Mouse (Mus musculus) spleen, postnatal 0 days (tissue): ENCODE measurements around the gene Gjc1. TPM values are rescaled to one million over a fixed set of nuclear protein-coding genes. Genes with fewer than 3 reads are reported as not detected.

ENCODE experiments used
- polyA plus RNA-seq: library from polyadenylated mRNA; unstranded; fragments of >200 nt; fragmentation: Nextera tagmentation; extraction: Ambion mirVana; gene quantifications from 2 replicates; pipeline ENCODE4 v1.2.1, GENCODE M21; 2015

The Gjc1 gene
- 7.1 and 9.2 TPM in 2 replicates for polyA plus RNA-seq

GRCm38 (mm10) chr11:102819021-102819782 is at the start of gene Gjc1:
Gjc1 (minus strand) TSS chr11:102819700.

GRCm38 (mm10) chr11:102835549-102835948 is 16.0 kb upstream of the Gjc1 start, which contains the start of gene Higd1b:
Higd1b (plus strand) TSS chr11:102835849.

GRCm38 (mm10) chr11:102761309-102762210 is 57.9 kb downstream of the Gjc1 start, which contains the start of gene Adam11:
Adam11 (plus strand) TSS chr11:102761439.

Other genes with a start within 250 kb of the Gjc1 start
- gene Gm11627, start 240.2 kb downstream of the Gjc1 start, polyA plus RNA-seq: 4.1 and 6.5 TPM in 2 replicates
- gene Fzd2, start 215.3 kb downstream of the Gjc1 start, polyA plus RNA-seq: 3.4 and 4.1 TPM in 2 replicates
- 0.07 TPM in 1 of 2 replicates, not detected in the other for gene Meioc, start 156.0 kb downstream of the Gjc1 start, polyA plus RNA-seq
- gene Ccdc43, start 121.9 kb downstream of the Gjc1 start, polyA plus RNA-seq: 14.4 and 16.5 TPM in 2 replicates
- gene Adam11, start 58.3 kb downstream of the Gjc1 start, polyA plus RNA-seq: 0.82 and 1.2 TPM in 2 replicates
- 0.29 TPM in 1 of 2 replicates, not detected in the other for gene Higd1b, start 16.1 kb upstream of the Gjc1 start, polyA plus RNA-seq
- 110 and 121 TPM in 2 replicates for gene Eftud2, start 61.3 kb upstream of the Gjc1 start, polyA plus RNA-seq
- 0.69 and 0.77 TPM in 2 replicates for gene Ccdc103, start 61.5 kb upstream of the Gjc1 start, polyA plus RNA-seq
- not detected in 2 replicates for gene Fam187a, start 65.5 kb upstream of the Gjc1 start, polyA plus RNA-seq
- 8.5 and 9.8 TPM in 2 replicates for gene Gfap, start 81.2 kb upstream of the Gjc1 start, polyA plus RNA-seq
- gene Kif18b, start 105.4 kb upstream of the Gjc1 start, polyA plus RNA-seq: 7.1 and 9.6 TPM in 2 replicates
- gene C1ql1, start 127.0 kb upstream of the Gjc1 start, polyA plus RNA-seq: 0.08 and 0.28 TPM in 2 replicates
- gene Nmt1, start 208.5 kb upstream of the Gjc1 start, polyA plus RNA-seq: 53.0 and 56.6 TPM in 2 replicates
- gene Dcakd, start 208.6 kb upstream of the Gjc1 start, polyA plus RNA-seq: 20.9 and 27.5 TPM in 2 replicates